Mouse (Mus musculus) gastrocnemius, postnatal 36 days (tissue): ENCODE measurements around the gene Padi3. TPM values are rescaled to one million over a fixed set of nuclear protein-coding genes. Genes with fewer than 3 reads are reported as not detected.

Experiments
- DNase-seq, 2 experiments: peaks; one replicate each; pipeline ENCODE4 v3.0.0; 2022
- intact Hi-C: fragments of 180-260 bp; cut with DNase I; formaldehyde crosslinking; loops from one replicate; pipeline ENCODE4 v1.15.1; 2025
- long read RNA-seq, 2 experiments: library from polyadenylated mRNA; stranded (forward); transcript quantifications; one replicate each; pipeline ENCODE4 v2.0.0; 2021
- total RNA-seq, 2 experiments: library from RNA; stranded (reverse); gene quantifications; 2 replicates each; pipeline ENCODE4 v1.2.3; 2021

Gene Padi3
- 1 to 10 TPM; 2.0 to 3.0 TPM for total RNA-seq
- long read RNA-seq, experiment 1 = 0 reads
- long read RNA-seq, experiment 2, partial matches to known transcripts = 0 of 1 reads
- long read RNA-seq, experiment 2, other reads (novel, unspliced or antisense) = 1 of 1 reads

DNA sequence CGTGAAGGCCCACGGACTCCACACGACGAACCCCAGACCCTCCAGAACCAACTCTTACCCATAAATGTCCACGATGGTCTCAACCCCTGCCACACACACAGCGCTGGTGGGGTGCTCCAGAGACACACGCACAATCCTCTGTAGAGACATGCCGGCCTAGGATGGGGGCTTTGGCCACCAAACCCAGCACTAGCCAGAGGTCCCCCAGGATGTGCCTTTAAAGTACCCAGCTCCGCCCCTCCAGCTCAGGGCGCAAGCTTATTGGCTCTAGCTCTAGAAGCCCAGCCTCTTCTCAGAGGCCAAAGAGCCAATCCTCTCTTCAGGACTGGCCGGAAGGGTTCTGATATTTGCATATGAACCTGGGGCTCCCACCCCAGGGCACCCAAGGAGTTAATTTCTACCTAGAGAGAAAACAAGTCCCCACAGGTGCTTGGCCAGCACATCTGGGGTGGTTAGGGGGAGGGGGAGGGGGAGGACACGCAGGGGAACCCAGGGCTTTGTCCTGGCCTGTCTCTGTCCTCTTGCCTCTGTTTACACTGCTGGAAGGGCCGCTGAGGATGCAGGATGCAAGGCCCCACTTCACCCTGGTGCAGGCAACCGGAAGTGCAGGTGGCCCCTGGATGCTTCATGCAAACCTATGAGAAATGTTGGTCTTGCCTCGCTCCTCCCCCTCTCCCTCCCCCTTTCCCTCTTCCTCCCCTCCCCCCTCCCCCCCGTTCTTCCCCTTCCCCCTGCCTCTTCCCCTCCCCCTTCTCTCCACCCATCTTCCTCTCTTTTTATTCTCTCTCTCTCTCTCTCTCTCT, at the start of gene Padi3:
Gene Padi3, minus strand, starts transcription at position 191 of the 803 bp plus-strand sequence.
- intact Hi-C loops = loop anchor here (10.0 kb wide), 1 partner anchor 224 kb away; no protein-coding TSS in a partner anchor
- DNase-seq = no peak

DNA sequence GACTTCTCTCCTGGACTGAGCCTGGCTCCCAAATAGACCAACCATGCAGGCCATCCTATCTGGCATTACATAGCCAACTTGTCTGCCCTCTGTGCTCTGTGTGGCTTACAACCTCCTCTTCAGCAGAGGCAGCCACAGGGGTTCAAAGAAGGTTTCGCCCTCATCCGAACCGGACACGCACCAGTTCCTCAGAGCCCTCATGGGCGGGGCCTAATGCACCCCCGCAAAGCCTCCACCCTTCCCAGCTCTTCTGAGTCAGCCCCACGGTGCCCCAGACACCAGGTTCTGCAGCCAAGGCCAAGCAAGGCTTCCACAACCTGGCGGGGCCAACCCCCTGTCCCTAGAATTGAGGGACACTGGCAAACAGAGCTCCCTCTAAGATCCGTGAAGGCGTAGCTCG, 48.8 kb upstream of the Padi3 start:
- no peak for DNase-seq
- intact Hi-C loops = no loop called here

GRCm38 (mm10) chr4:140857813-140858212, 47.4 kb upstream of the Padi3 start:
- DNase-seq = no peak
- intact Hi-C loops = no loop called here

DNA sequence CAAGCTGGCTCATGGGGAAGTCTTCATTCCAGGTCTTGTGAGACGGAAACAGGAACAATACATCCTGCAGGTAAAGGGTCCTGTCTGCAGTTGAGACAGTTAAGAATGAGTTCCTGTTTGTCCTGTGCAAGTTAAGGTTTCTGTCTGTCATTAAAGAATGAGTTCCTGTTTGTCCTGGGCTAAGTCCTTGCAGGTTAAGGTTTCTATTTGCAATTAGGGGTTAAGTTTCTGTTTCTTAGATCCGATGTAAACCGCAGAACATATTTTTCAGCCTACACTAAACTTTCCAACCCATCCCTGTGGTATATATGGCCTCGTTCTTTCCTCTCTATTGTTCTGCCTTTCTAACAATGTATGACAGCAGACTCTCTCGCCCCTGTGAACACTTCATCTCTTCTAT, 46.6 kb upstream of the Padi3 start:
- intact Hi-C loops = no loop called here
- no peak for DNase-seq

DNA sequence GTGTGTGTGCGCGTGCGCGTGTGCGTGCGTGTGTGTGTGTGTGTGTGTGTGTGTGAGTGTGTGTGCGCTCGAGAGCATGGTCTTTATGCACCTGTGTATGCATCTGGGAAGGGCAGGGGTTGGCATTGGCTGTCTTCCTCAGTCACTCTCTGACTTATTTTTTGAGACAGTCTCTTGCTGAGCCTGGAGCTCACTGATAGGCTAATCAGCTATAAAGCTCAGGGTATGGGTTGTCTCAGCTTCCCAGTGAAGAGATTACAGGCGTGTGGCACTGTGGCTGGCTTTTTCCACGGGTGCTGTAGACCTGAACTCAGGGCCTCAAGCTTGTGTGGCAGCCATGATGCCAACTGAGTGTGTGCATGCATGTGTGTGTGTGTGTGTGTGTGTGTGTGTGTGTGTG, 44.7 kb upstream of the Padi3 start:
- no peak for DNase-seq
- intact Hi-C loops = no loop called here

DNA sequence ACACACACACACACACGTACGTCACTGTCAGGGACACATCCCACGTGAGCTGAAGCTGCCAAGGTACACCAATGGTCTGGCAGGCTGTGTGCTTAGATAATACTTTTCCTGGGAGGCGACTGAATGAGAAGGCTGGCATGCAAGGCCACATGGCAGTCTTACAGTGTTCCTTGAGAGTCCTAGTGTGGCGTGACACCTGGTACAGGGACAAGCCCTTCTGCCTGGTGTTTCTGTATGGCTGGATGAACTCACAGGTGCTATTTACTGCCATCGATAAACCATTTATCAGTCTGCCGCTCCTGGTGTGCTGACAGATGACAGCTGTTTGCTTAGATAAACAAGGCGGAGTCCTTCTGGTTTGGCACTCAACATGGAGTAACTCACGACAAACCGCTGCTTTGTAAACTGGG, 44.0 kb upstream of the Padi3 start:
- no peak for DNase-seq
- intact Hi-C loops = no loop called here

GRCm38 (mm10) chr4:140853626-140854025, 43.2 kb upstream of the Padi3 start:
- intact Hi-C loops = no loop called here
- DNase-seq = no peak

- no peak for DNase-seq
- intact Hi-C loops = no loop called here
Observed at GRCm38 (mm10) chr4:140849310-140849709, 38.9 kb upstream of the Padi3 start.

GRCm38 (mm10) chr4:140845666-140846065, 35.2 kb upstream of the Padi3 start, which contains the start of gene Padi1:
Padi1 (minus strand) TSS chr4:140845778.
- intact Hi-C loops = no loop called here
- DNase-seq = no peak

- DNase-seq = no peak
- intact Hi-C loops = no loop called here
Observed at GRCm38 (mm10) chr4:140844991-140845390, 34.5 kb upstream of the Padi3 start.

DNA sequence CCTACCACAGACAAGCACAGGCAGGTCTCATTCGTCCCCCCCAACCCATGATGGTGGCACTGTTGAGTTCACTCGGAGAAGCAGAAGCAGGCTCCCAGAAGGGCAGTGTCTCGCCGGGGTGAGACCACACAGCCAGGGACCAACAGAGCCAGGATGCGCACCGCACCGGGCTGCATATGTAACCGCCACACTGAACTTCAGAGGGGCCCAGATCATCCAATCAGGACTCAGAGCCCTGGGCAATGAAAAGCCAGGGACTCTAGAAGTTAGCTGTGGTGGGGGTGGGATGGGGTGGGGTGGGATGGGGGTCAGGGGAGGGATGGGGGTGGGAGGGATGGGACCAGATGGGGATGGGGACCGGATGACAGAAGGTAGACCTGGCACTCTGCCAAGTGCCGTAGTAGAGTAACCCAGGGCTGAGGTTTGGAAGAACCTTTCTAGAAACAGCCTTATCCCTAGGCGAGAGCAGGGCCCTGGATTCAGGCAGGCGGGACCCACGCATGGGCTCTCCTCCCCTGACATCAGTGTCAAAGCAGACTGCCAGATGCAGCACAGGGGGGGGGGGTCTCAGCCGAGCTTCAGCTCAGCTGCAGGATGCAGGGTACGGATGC, 33.3 kb upstream of the Padi3 start:
- intact Hi-C loops = no loop called here
- DNase-seq = no peak

- DNase-seq = no peak
- intact Hi-C loops = no loop called here
Observed at GRCm38 (mm10) chr4:140842909-140843308, 32.5 kb upstream of the Padi3 start.

DNA sequence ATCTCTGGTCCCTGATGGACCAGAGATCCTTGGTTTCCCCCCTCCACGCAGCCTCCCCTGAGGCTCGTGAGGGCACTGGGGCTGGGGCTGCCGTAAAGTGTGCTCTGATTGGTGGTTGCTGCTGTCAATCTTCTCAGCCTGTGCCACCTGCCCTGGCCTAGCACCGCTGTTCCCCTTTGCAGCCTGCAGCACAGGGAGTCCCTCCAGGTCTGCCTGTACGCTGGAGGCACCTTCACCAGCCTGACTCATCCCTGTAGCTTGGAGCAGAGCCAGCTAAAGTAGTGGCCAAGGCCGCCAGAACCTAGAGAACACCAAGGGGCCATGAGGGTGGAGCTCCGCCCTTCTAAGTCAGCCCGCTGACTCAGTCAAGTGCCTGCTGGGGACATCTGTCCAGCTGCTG, 27.4 kb upstream of the Padi3 start:
- DNase-seq = no peak
- intact Hi-C loops = no loop called here

DNA sequence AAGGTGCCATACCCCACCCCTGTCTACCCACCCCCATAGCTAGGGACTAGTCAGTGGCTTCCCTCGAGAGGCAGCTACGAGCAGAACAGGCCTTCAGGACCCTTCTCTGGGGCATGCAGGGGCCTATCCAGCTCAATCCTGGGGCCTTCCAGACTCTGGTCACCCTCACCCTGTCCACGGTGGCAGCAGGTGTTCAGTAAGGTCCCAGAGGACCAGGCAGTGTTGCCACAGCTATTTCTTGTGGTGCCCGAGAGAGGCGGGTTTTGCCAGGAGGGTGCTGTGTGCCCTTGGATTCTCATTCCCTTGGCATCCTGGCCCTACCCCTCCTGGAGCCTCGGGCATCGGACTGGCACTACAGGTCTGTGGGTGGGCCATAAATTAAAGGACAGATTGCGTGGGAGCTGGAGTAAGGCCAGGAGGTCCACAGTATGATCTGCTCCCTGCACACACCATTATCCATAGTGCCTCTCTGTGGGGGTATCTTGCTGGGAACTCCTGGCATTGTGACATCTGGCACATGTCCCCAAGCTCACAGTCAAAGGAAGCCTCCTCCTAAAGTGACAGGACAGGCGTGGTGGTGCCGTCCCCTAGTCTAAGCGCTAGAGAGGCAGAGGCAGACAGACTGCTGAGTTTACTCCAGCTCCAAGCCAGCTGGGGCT, 25.9 kb upstream of the Padi3 start:
- no peak for DNase-seq
- intact Hi-C loops = no loop called here

GRCm38 (mm10) chr4:140835682-140836081, 25.2 kb upstream of the Padi3 start:
- intact Hi-C loops = no loop called here
- DNase-seq = no peak

- no peak for DNase-seq
- intact Hi-C loops = no loop called here
Observed at GRCm38 (mm10) chr4:140834327-140834934, 24.0 kb upstream of the Padi3 start.

DNA sequence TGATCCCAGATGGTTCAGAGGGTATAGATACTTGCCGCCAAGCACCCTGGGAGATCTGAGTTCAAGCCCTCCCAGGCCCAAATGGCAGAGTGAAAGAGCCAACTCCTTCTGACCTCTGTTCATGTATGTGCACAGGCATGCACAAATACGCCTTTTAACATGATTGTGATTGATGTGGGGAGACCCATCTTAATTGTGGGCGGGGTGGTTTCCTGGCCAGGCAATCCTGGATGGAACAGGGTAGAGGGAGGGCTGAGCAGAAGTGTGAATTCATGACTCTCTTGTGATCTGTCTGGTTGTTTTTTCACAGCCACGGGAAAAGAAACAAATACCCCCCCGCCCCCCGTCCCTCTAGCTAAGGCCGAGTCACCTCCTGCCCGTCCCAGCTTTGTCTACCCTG, 22.4 kb upstream of the Padi3 start:
- intact Hi-C loops = no loop called here
- no peak for DNase-seq

DNA sequence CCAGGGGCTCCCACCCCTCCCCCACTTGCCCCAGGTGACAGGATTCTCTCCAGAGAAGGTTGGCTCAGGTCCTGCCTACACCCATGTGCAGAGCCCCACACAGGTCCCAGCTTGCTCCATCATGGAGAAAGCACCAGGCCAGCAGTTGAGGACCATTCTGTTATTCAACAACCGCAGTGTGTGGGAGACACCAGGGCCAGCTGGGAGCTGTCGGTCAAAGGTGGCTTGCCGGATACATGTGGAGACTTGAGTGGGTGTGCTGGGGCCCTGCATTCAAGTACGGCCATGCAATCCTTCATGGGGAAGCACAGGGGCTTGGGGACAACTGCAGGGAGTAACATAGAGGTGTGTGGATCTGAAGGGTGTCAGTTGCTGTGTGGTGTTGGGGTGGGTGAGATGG, 21.4 kb upstream of the Padi3 start:
- intact Hi-C loops = no loop called here
- DNase-seq = no peak

- DNase-seq = no peak
- intact Hi-C loops = no loop called here
Observed at GRCm38 (mm10) chr4:140827237-140827636, 16.8 kb upstream of the Padi3 start.

DNA sequence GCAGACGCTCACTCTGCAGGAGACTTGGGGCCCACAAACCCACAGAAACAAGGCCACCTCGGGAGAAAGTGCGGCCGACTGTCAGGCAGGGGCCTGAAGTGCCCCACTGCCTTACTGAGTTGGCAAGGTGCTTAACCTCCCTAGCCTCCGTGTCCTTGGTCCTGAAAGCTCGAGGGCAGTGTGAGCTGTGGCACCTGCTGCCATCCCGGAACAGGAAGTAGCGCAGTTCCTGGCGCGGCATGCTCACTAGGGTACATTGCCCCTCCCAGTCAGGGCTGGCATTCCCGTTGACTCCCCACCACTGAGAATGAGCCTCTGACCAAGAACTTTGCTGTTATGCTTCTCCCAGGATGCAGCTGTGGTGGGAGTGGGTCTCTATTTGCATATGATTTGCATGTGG, 15.5 kb upstream of the Padi3 start:
- DNase-seq = no peak
- intact Hi-C loops = no loop called here

DNA sequence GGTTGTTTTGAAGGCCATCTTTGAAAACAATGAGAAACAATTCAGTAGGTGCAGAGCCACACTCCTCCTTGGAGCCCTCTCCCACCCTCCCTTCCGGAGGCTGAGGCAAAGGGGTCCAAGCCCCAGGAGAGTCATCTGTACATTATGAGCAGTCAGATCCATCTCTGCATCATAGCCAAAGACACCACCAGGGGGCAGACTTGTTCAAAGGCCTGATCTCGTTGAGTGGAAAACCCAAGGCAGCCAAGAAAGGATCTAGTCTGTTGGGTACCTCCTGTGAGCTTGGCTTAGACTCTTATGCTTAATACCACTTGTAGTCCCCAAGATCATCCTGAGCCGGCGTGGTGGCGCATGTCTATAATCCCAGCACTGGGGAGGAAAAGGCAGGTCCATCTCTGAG, 11.5 kb upstream of the Padi3 start:
- intact Hi-C loops = loop anchor here (1.0 to 5.0 kb wide), 2 partner anchors 80 to 135 kb away; no protein-coding TSS in a partner anchor
- peak; percentile 39 to 51 for DNase-seq
